Mouse (Mus musculus): ENCODE results near the gene Avil. TPM values are rescaled to one million over a fixed set of nuclear protein-coding genes. Genes with fewer than 3 reads are reported as not detected.
A peak's percentile ranks its signal among the peaks of the same experiment; 100 is the strongest.

The Avil gene
- polyA plus RNA-seq, 1 experiment from 2014 or later, result 0.22 TPM

DNA sequence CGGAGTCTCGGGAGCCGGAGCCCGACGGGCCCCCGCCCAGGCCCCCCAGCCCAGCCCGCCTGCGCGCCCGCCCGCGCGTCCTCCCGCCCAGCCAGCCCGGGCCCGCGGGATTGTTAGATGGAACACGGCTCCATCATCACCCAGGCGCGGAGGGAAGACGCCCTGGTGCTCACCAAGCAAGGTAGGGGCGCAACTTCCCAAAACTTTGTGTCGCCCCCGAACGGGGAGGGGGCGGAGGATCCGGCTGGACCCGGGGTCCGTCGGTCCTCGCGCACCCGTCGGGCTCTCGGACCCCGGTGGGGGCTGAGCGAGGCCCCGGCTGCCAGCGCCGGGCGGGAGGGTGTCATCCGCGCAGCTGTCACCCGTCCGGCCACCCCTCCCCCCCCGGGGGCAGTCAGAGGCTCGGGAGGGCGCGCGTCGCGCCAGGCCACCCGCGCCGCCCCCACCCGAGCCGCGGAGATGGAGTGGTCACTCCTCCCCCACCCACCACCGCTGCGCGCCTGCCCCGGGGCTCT is 21.3 kb upstream of the Avil start:
- WGBS, result 0% methylated on average over 45 of the region's 62 CpGs

DNA sequence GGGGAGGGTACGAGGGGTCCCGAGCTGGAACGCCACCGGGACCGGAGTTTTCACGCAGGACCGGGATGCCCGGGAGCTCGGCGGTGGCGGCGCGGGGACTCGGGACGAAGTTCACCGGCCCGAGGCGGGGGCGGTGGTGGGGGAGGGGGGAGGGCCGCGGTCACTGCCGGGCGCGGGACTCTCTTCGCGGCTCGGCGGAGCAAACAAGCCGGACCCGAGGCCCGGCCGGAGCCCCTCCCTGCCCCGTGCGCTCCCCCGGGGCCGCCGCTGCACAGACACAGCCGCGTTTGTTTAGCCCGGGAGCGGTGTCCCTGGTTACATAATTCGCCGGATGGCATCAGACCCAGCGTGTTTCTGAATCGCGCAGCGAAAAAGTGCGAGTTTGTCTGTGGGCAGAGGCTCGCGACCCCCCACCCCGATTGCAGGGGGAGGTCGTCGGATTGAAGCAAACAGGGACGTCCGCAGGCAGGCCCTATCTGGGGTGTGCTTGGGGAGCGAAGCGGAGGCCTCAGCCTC is 20.8 kb upstream of the Avil start:
- Histone ChIP-seq H3K36me3 (ENCODE audit: control insufficient read depth, insufficient read depth, low read length) (peaks cover 9% of the 10 kb centered on the region; the same call in 1 of the 2 replicates), H3K27me3 (replicated peaks; ENCODE audit: control insufficient read depth, insufficient read depth, low read length) (no peaks in the 10 kb centered on the region), H3K4me2 (ENCODE audit: low read length) (peak overlapping the region; percentile 95), H3K9me3 (ENCODE audit: control insufficient read depth, low read length) (no peaks in the 10 kb centered on the region), H3K4me1 (replicated peaks; ENCODE audit: control insufficient read depth, insufficient read depth, low read length) (peaks cover 57% of the 10 kb centered on the region), H3K27ac (ENCODE audit: low read depth) (peak overlapping the region; percentile 100), H3K9ac (ENCODE audit: low read length) (peak overlapping the region; percentile 97), H3K4me3 (ENCODE audit: low read depth, low read length) (peak overlapping the region; percentile 95)
- DNase-seq (ENCODE audit: low spot score) (no peak), ATAC-seq (replicated peaks; ENCODE audit: low FRiP score, low TSS enrichment, low read depth) (no peak)
- under 1% methylated on average over 39 of the region's 57 CpGs for WGBS

More for the DNA sequence above, 21.3 kb upstream of the Avil start:
- peak overlapping the region; percentile 95 for H3K4me2 ChIP-seq (ENCODE audit: low read length)
- H3K9me3 ChIP-seq (ENCODE audit: control insufficient read depth, low read length), result no peaks in the 10 kb centered on the region
- H3K4me3 ChIP-seq (ENCODE audit: low read depth, low read length), result peak overlapping the region; percentile 95
- no peaks in the 10 kb centered on the region for H3K27me3 ChIP-seq (replicated peaks; ENCODE audit: control insufficient read depth, insufficient read depth, low read length)
- ATAC-seq (replicated peaks; ENCODE audit: low FRiP score, low TSS enrichment, low read depth), result peak; percentile 24
- peak overlapping the region; percentile 100 for H3K27ac ChIP-seq (ENCODE audit: low read depth)
- peaks cover 9% of the 10 kb centered on the region; the same call in 1 of the 2 replicates for H3K36me3 ChIP-seq (ENCODE audit: control insufficient read depth, insufficient read depth, low read length)
- peak overlapping the region; percentile 97 for H3K9ac ChIP-seq (ENCODE audit: low read length)
- DNase-seq (ENCODE audit: low spot score), result no peak
- peaks cover 52% of the 10 kb centered on the region for H3K4me1 ChIP-seq (replicated peaks; ENCODE audit: control insufficient read depth, insufficient read depth, low read length)

DNA sequence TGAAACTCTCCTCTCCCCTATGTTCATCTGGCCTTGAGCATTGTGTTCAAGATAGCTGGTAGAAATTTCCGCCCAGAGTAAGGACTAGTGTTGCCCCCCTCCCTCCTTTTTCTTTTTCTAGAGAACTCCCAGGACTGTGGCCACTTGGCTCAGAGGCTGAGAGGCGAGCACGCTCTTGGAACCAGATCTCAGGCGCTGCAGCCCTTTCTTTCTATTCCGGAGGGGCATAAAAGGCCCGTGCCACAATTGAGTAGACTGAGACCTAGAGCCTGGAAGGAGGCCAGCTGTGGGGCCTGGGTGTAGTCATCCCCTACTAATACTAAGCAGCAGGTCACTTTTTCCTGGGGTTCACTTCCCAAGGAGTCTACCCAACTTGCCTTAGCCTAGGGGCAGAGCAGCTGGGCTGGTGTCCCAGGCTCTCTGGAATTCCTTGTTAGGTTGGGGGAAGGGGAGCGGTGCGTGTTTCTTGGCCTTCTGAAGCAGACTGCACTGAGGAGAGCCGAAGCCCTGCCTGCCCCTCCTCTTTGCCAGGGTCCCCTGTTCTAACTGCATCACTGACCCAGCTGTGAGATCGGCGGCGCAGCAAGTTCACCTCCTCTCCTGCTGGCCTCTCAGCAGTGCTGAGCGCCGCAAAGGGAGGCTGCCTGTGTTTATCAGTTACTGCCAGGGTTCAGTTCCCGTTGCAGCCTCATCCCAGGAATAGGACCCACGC is 20.1 kb upstream of the Avil start:
- H3K4me1 ChIP-seq (replicated peaks; ENCODE audit: control insufficient read depth, insufficient read depth, low read length), result peaks cover 64% of the 10 kb centered on the region
- 1% methylated on average over 16 of the region's 16 CpGs for WGBS

GRCm38 (mm10) chr10:126980933-126981530 is 19.5 kb upstream of the Avil start:
- Histone ChIP-seq H3K9ac (ENCODE audit: low read length) (peak overlapping the region; percentile 97), H3K4me3 (ENCODE audit: low read depth, low read length) (peak overlapping the region; percentile 95), H3K27ac (ENCODE audit: low read depth) (peak overlapping the region; percentile 100), H3K36me3 (ENCODE audit: control insufficient read depth, insufficient read depth, low read length) (peaks cover 9% of the 10 kb centered on the region; the same call in 1 of the 2 replicates), H3K9me3 (ENCODE audit: control insufficient read depth, low read length) (no peaks in the 10 kb centered on the region), H3K4me1 (replicated peaks; ENCODE audit: control insufficient read depth, insufficient read depth, low read length) (peaks cover 70% of the 10 kb centered on the region), H3K4me2 (ENCODE audit: low read length) (peak overlapping the region; percentile 95), H3K27me3 (replicated peaks; ENCODE audit: control insufficient read depth, insufficient read depth, low read length) (no peaks in the 10 kb centered on the region)
- no peak for ATAC-seq (replicated peaks; ENCODE audit: low FRiP score, low TSS enrichment, low read depth)
- DNase-seq (ENCODE audit: low spot score), result no peak
- WGBS, result 6% methylated on average over 11 of the region's 11 CpGs

More for the DNA sequence above, 20.1 kb upstream of the Avil start:
- ATAC-seq (replicated peaks; ENCODE audit: low FRiP score, low TSS enrichment, low read depth), result no peak
- H3K4me3 ChIP-seq (ENCODE audit: low read depth, low read length), result peak overlapping the region; percentile 95
- peak overlapping the region; percentile 97 for H3K9ac ChIP-seq (ENCODE audit: low read length)
- no peaks in the 10 kb centered on the region for H3K9me3 ChIP-seq (ENCODE audit: control insufficient read depth, low read length)
- peaks cover 9% of the 10 kb centered on the region; the same call in 1 of the 2 replicates for H3K36me3 ChIP-seq (ENCODE audit: control insufficient read depth, insufficient read depth, low read length)
- H3K4me2 ChIP-seq (ENCODE audit: low read length), result peak overlapping the region; percentile 95
- DNase-seq (ENCODE audit: low spot score), result no peak
- no peaks in the 10 kb centered on the region for H3K27me3 ChIP-seq (replicated peaks; ENCODE audit: control insufficient read depth, insufficient read depth, low read length)
- peak overlapping the region; percentile 100 for H3K27ac ChIP-seq (ENCODE audit: low read depth)

- Histone ChIP-seq H3K4me2 (ENCODE audit: low read length) (peak overlapping the region; percentile 95), H3K9ac (ENCODE audit: low read length) (no peak overlapping the region), H3K27ac (ENCODE audit: low read depth) (no peak overlapping the region), H3K36me3 (ENCODE audit: control insufficient read depth, insufficient read depth, low read length) (peaks cover 9% of the 10 kb centered on the region; the same call in 1 of the 2 replicates), H3K27me3 (replicated peaks; ENCODE audit: control insufficient read depth, insufficient read depth, low read length) (no peaks in the 10 kb centered on the region), H3K4me3 (ENCODE audit: low read depth, low read length) (peak overlapping the region; percentile 95), H3K4me1 (replicated peaks; ENCODE audit: control insufficient read depth, insufficient read depth, low read length) (peaks cover 73% of the 10 kb centered on the region), H3K9me3 (ENCODE audit: control insufficient read depth, low read length) (no peaks in the 10 kb centered on the region)
- WGBS, result 48% methylated on average over 3 of the region's 3 CpGs
- DNase-seq (ENCODE audit: low spot score), result no peak
- no peak for ATAC-seq (replicated peaks; ENCODE audit: low FRiP score, low TSS enrichment, low read depth)
Measured at GRCm38 (mm10) chr10:126981746-126982145, 18.8 kb upstream of the Avil start.

DNA sequence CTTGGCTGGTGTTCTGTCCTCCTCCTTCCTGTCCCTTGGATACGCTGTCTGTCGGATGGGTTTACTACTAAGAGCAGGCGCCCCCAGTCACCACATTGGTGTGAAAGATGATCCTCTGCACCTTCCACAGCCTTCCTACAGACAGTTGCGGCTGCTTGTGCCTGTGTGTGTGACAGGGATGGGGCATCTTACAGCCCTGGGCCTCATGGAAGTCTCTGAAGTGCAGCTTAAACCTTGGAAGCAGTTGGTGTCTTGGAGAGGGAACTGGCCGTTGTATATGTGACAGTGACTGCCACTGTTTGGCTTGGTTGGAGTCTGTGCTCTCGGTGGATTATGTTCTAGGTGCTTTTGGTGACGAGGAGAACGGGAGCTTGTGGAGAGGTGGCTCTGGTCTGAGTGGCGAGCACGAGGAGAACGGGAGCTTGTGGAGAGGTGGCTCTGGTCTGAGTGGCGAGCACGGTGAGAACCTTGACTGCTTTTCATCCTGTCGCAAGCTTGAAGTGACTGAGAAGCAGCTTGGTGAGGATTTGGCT is 17.2 kb upstream of the Avil start:
- DNase-seq (ENCODE audit: low spot score) (no peak), ATAC-seq (replicated peaks; ENCODE audit: low FRiP score, low TSS enrichment, low read depth) (no peak)
- no peaks in the 10 kb centered on the region for H3K27me3 ChIP-seq (replicated peaks; ENCODE audit: control insufficient read depth, insufficient read depth, low read length)
- H3K4me3 ChIP-seq (ENCODE audit: low read depth, low read length), result peak overlapping the region; percentile 95
- no peak overlapping the region for H3K27ac ChIP-seq (ENCODE audit: low read depth)
- H3K9ac ChIP-seq (ENCODE audit: low read length), result peak overlapping the region; percentile 40; the same call in 1 of the 2 replicates
- WGBS, result 33% methylated on average over 14 of the region's 14 CpGs
- H3K4me1 ChIP-seq (replicated peaks; ENCODE audit: control insufficient read depth, insufficient read depth, low read length), result peaks cover 76% of the 10 kb centered on the region
- H3K9me3 ChIP-seq (ENCODE audit: control insufficient read depth, low read length), result no peaks in the 10 kb centered on the region
- peak overlapping the region; percentile 95 for H3K4me2 ChIP-seq (ENCODE audit: low read length)
- H3K36me3 ChIP-seq (ENCODE audit: control insufficient read depth, insufficient read depth, low read length), result peaks cover 9% of the 10 kb centered on the region; the same call in 1 of the 2 replicates

GRCm38 (mm10) chr10:126984189-126985004 is 16.1 kb upstream of the Avil start:
- Histone ChIP-seq H3K4me2 (ENCODE audit: low read length) (peak overlapping the region; percentile 95), H3K9me3 (ENCODE audit: control insufficient read depth, low read length) (no peaks in the 10 kb centered on the region), H3K27ac (ENCODE audit: low read depth) (peak overlapping the region; percentile 55; the same call in 1 of the 2 replicates), H3K36me3 (ENCODE audit: control insufficient read depth, insufficient read depth, low read length) (peaks cover 9% of the 10 kb centered on the region; the same call in 1 of the 2 replicates), H3K27me3 (replicated peaks; ENCODE audit: control insufficient read depth, insufficient read depth, low read length) (no peaks in the 10 kb centered on the region), H3K9ac (ENCODE audit: low read length) (no peak overlapping the region), H3K4me1 (replicated peaks; ENCODE audit: control insufficient read depth, insufficient read depth, low read length) (peaks cover 82% of the 10 kb centered on the region), H3K4me3 (ENCODE audit: low read depth, low read length) (no peak overlapping the region)
- 30% methylated on average over 5 of the region's 5 CpGs for WGBS
- no peak for ATAC-seq (replicated peaks; ENCODE audit: low FRiP score, low TSS enrichment, low read depth)
- no peak for DNase-seq (ENCODE audit: low spot score)

DNA sequence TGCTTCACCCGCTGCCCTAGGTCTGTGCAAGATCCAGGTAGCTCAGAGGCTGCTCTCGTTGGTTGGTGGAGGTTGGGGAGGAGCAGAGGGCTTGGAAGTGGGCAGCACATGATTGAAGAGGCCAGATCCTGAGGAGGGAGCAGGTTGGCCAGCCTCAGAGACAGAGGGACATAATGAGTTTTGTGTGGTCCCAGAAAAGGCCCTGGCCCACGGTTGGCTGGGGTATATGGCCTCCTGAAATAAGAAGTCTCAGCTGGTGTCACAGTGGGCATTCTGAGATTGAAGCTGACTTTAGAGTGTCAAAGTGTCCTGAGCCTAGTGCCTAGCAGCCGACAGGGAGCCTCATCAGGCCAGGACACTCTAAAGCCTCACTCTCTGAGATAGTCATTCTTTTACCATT is 15.4 kb upstream of the Avil start:
- peaks cover 84% of the 10 kb centered on the region for H3K4me1 ChIP-seq (replicated peaks; ENCODE audit: control insufficient read depth, insufficient read depth, low read length)
- no peak overlapping the region for H3K9ac ChIP-seq (ENCODE audit: low read length)
- WGBS, result 82% methylated on average over 4 of the region's 4 CpGs
- no peak overlapping the region; the same call in 1 of the 2 replicates for H3K4me2 ChIP-seq (ENCODE audit: low read length)
- no peaks in the 10 kb centered on the region for H3K27me3 ChIP-seq (replicated peaks; ENCODE audit: control insufficient read depth, insufficient read depth, low read length)
- H3K9me3 ChIP-seq (ENCODE audit: control insufficient read depth, low read length), result no peaks in the 10 kb centered on the region
- ATAC-seq (replicated peaks; ENCODE audit: low FRiP score, low TSS enrichment, low read depth), result no peak
- H3K36me3 ChIP-seq (ENCODE audit: control insufficient read depth, insufficient read depth, low read length), result peaks cover 9% of the 10 kb centered on the region; the same call in 1 of the 2 replicates
- H3K4me3 ChIP-seq (ENCODE audit: low read depth, low read length), result no peak overlapping the region
- no peak for DNase-seq (ENCODE audit: low spot score)
- no peak overlapping the region; the same call in 1 of the 2 replicates for H3K27ac ChIP-seq (ENCODE audit: low read depth)

Measured in intestine, embryonic 14.5 days (tissue).